Mouse (Mus musculus): Measurements from ENCODE around the gene 1110032F04Rik.

DNA sequence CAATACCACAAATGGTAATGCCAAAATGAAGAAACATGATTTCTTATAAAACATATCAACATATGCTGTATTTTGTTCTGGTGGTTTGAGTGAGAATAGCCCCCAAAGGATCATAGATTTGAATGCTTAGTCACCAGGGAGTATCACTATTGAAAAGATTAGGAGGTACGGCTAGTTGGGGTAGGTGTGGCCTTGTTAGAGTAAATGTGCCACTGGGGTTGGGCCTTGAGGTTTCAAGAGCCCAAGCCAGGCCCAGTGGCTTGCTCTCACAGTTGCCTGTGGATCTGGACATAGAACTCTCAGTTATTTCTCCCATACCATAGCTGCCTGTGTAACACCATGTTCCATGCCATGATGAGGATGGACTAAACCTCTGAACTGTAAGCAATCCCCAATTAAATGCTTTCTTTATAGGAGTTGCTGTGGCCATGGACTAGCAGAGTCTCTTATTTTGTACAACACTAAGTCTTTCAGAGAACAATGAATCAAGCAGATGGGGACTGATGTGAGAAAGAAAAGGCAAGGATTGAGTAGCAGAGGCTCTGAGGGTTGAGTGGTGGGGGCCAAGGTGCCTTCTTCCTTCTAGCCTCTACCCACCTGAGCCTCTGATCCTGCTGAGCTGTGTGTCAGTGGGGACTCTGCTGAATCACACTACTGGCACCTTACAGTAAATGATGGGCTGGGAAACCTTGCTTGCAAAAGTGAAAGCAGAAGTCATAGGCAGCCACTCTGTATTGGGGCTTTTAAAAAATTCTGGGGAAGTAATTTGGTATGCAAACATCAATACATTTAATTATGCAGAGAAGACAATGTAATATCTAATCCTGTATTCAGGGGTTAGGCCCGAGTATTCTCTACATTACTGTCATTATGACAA, 35.8 kb downstream of the 1110032F04Rik start:
- TF ChIP-seq POLR2A (IDR thresholded peaks at IDR 0.05; ENCODE audit: borderline replicate concordance, extremely low read depth, low read depth, low read length) (no peak), CTCF (IDR thresholded peaks at IDR 0.05; ENCODE audit: insufficient read depth, low read length) (no peak)

Measured in lung, adult 2 months (tissue).